Mouse (Mus musculus) kidney, adult 2 months (tissue): ENCODE data around the gene Ifnk. TPM values are rescaled to one million over a fixed set of nuclear protein-coding genes. Genes with fewer than 3 reads are reported as not detected.

ENCODE experiments used
- DNase-seq: peaks from one replicate; pipeline ENCODE4 v3.0.0; 2021
- H3K27ac ChIP-seq: fragments of 200-500 bp; 2 replicates; pipeline ENCODE4 v1.5.1; 2012; ENCODE audit warnings: low read depth, low read length, control low read depth, inconsistent platforms; ENCODE audit not compliant: insufficient read depth
- H3K27me3 ChIP-seq: fragments of 200-500 bp; replicated peaks from 2 replicates; pipeline ENCODE4 v1.6.1; 2012; ENCODE audit warnings: mild to moderate bottlenecking, moderate library complexity, low read length, inconsistent platforms; ENCODE audit not compliant: control insufficient read depth, insufficient read depth
- H3K36me3 ChIP-seq: fragments of 200-500 bp; 2 replicates; pipeline ENCODE4 v1.6.1; 2012; ENCODE audit warnings: mild to moderate bottlenecking, moderate library complexity, low read length, inconsistent platforms; ENCODE audit not compliant: control insufficient read depth, insufficient read depth
- H3K4me1 ChIP-seq: fragments of 200-500 bp; 2 replicates; pipeline ENCODE4 v1.6.1; 2011; ENCODE audit warnings: low read length; ENCODE audit not compliant: control insufficient read depth, insufficient read depth
- H3K4me3 ChIP-seq: fragments of 200-500 bp; 2 replicates; pipeline ENCODE4 v1.5.1; 2011; ENCODE audit warnings: mild to moderate bottlenecking, low read depth, low read length, control low read depth; ENCODE audit not compliant: insufficient read depth
- CTCF ChIP-seq: fragments of 200-500 bp; conservative IDR thresholded peaks from 2 replicates; pipeline ENCODE4 v1.5.1; 2011; ENCODE audit warnings: low read depth, mild to moderate bottlenecking, control low read depth, low read length, moderate library complexity, mixed read lengths; ENCODE audit not compliant: insufficient read depth, insufficient read length
- POLR2A ChIP-seq: fragments of 200-500 bp; IDR thresholded peaks from one replicate; pipeline ENCODE4 v1.6.1; 2011; ENCODE audit warnings: low read depth, low read length, control low read depth
- WGBS: fragments of 180-500 bp; shearing (Covaris S2); methylation state at CpG from one replicate; pipeline ENCODE4 v1.1.7; 2018; 5-methylcytosine and 5-hydroxymethylcytosine counted together
- polyA plus RNA-seq: library from polyadenylated mRNA; depleted of rRNA; stranded (reverse); fragments of >200 nt; gene quantifications from 2 replicates; pipeline ENCODE4 v1.2.3, GENCODE M21; 2012

The Ifnk gene
- polyA plus RNA-seq, 1 experiment, result not detected

DNA sequence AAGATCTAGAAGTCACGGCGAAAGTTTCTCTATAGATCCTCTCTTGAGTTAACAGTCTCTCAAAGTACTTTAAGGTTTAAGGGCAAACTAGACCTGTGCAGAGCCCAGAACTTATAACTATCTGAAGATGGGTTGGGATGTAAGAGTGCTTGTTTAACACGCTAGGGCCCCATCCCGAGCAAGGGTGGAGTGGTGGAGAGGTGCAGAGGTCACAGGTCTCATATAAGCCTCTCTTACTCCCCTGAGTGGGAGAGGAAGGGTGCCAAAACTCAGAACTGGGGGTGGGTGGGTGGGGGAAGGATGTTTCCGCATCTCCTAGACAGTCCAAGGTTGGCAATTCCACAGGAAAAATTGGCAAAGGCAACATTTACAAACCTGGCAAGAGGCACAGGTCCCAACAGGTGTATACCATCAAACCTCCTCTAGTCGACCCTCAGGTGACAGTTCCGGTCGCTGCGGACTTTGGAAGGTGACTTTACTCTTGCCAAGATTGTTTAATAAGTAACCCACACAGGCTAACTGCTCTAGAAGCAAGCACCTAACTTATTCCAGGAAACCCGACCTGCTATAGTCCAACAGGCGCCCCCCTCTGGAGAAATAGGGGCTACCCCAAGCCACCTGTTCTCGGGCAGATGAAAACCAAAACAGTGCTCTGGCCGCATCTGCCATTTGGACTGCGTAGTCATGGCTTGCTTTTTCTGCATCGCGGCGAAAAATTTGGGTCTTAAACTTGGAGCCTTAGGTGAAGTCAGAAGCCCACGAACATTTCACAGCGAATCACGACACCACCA lies 3.5 kb downstream of the Ifnk start:
- DNase-seq, result peak; percentile 97
- H3K36me3 ChIP-seq, result no peaks in the 10 kb centered on the region
- H3K27ac ChIP-seq, result peak overlapping the region; percentile 93
- H3K4me1 ChIP-seq, result peaks cover 8% of the 10 kb centered on the region; the same call in 1 of the 2 replicates
- no peaks in the 10 kb centered on the region for H3K27me3 ChIP-seq
- 21% methylated on average over 20 of the region's 20 CpGs for WGBS
- peak; percentile 53; the same call in 1 of the 2 replicates for TF ChIP-seq CTCF
- TF ChIP-seq POLR2A, result no peak
- peak overlapping the region; percentile 82 for H3K4me3 ChIP-seq

DNA sequence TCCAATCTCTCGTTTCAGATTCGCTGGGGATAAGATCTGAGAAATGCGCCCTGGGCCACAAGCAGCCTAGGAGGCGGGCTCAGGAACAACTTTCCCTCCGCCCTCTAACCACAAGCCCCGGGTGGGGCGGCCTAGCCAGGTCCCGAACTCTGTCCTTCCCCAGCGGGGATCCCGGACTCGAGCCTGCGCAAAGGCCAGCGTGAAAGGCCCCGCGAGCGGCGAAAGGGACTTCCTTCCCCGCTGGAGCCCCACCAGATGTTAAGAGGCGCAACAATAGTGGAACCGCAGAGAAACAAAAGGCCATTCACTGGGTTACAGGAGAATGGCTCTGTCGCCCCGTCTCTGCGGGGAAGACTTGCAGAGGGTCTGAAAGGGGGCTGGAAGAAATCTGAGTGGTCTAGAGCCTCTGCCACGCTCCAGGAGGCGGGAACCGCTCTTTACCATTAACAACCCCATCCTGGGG lies 4.3 kb downstream of the Ifnk start:
- Histone ChIP-seq H3K27ac (peak overlapping the region; percentile 93), H3K4me3 (peak overlapping the region; percentile 82), H3K36me3 (no peaks in the 10 kb centered on the region), H3K4me1 (peaks cover 5% of the 10 kb centered on the region; the same call in 1 of the 2 replicates), H3K27me3 (no peaks in the 10 kb centered on the region)
- DNase-seq, result peak; percentile 92
- under 1% methylated on average over 26 of the region's 26 CpGs for WGBS
- TF ChIP-seq CTCF (no peak), POLR2A (no peak)

DNA sequence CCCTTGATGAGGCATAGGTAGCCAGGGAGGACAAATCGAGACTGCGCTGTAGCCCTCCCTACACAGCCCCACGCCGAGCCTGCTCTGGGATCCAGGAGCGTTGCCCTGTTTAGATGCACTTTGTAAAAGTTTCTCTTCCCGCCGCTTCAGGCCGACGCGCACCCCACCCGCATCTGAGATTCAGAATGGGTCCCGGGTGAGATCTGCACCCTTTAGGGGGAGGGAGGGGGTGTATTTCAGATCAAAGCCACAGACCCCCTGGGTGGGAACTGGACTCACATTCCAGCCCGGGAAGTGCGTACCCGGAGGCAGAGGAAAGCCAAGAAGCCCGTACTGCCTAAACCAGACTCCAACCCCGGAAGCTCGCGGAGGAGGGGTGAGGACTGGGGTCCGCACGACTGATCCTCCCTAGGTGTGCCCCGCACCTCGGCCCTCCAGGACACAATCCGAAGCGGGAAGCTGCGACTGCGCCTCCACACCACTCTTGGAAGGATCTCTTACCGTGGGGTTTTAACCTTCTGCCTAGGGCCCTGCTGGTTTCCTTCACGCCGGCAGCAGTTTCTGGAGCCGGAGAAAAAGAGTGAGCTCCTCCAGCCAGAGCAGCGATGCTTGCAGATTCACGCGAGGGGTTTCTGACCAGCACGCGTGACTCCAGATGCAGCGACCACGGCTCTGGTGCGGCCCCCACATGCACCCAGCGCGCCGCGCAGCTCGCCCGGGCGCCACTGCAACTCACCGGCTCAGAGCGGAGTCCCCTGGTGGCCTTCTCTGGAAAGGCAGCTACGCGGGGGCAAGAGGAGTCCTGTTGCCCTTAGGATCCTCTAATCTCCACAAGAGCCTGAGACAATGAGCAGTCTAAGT lies 5.1 kb downstream of the Ifnk start, which contains the start of gene Mob3b:
Gene Mob3b, minus strand, starts transcription at position 734 of the 861 bp plus-strand sequence.
- peak within 1 kb of the TSS; percentile 93 for H3K27ac ChIP-seq
- no peaks in the 10 kb centered on the region for H3K36me3 ChIP-seq
- peak within 1 kb of the TSS; percentile 82 for H3K4me3 ChIP-seq
- H3K27me3 ChIP-seq, result no peaks in the 10 kb centered on the region
- TF ChIP-seq POLR2A, result no peak
- peak; percentile 82 for TF ChIP-seq CTCF
- H3K4me1 ChIP-seq, result peaks cover 5% of the 10 kb centered on the region; the same call in 1 of the 2 replicates
- peak; percentile 94 for DNase-seq
- WGBS, result under 1% methylated on average over 50 of the region's 50 CpGs

DNA sequence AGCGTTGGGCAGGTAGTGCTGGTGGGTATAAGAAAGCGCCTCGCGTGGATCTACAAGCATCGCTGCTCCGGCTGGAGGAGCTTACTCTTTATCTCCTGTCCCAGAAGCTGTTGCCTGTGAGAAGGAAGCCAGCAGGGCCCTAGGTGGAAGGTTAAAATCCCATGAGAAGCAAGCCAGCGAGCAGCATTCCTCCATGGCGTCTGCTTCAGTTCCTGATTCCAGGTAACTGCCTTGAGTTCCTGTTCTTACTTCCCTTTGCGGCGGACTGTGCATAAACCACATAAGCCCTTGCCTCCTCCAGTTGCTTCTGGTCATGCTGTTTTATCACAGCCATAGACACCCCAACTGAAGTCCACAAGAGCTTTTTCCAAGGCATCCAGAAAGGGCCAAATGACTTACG lies 6.0 kb downstream of the Ifnk start:
- H3K27ac ChIP-seq, result no peak overlapping the region
- TF ChIP-seq POLR2A, result no peak
- no peaks in the 10 kb centered on the region for H3K36me3 ChIP-seq
- H3K27me3 ChIP-seq, result no peaks in the 10 kb centered on the region
- 63% methylated on average over 11 of the region's 11 CpGs for WGBS
- H3K4me3 ChIP-seq, result no peak overlapping the region
- peaks cover 5% of the 10 kb centered on the region; the same call in 1 of the 2 replicates for H3K4me1 ChIP-seq
- no peak for DNase-seq

DNA sequence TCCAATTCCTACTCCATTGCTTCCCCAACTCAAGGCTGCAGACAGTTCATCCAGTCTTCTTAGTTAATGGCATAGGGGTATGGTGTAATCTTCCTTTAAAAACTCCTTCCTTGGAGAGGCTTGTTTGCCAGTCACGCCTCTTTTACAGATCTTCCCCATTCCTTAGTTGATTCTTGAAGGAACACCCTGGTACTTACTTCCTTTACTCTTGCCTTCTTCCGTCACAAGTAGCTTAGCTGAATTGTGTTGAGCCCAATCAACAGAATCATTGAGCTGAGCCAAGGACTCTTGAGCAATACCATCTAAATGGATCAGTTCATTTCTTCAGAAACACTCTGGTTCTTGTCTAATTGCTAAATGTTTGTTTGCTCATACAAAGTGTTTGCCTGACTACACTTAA lies 13.4 kb downstream of the Ifnk start:
- TF ChIP-seq POLR2A (no peak), CTCF (no peak)
- 81% methylated on average over 2 of the region's 2 CpGs for WGBS
- Histone ChIP-seq H3K27ac (no peak overlapping the region), H3K36me3 (no peaks in the 10 kb centered on the region), H3K27me3 (no peaks in the 10 kb centered on the region), H3K4me3 (no peak overlapping the region), H3K4me1 (0 out of 2 replicates have a peak, but pooled peaks cover 5% of the 10 kb centered on the region)
- DNase-seq, result no peak

DNA sequence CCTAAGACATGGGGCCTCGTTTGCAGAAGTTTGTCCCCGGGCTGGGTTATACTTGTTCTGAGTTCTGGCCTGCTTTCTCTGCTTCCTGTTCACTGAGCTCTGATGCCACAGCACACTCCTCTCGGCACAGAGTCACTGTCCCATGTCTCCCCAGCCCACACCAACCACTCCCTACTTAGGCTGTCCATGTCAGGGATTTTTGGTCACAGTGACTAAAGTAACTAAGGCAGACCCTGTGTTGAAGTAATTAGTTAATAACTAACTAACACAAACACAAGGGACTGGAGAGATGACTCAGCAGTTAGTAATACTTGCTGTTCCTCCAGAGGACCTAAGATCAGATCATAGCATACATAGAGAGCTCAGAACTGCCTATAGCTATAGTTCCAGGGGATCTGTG lies 14.1 kb downstream of the Ifnk start:
- H3K4me1 ChIP-seq, result 0 out of 2 replicates have a peak, but pooled peaks cover 5% of the 10 kb centered on the region
- DNase-seq, result peak; percentile 61
- TF ChIP-seq POLR2A, result no peak
- TF ChIP-seq CTCF, result no peak
- no peak overlapping the region for H3K4me3 ChIP-seq
- no peak overlapping the region for H3K27ac ChIP-seq
- no peaks in the 10 kb centered on the region for H3K36me3 ChIP-seq
- WGBS, result 40% methylated on average over 3 of the region's 3 CpGs
- H3K27me3 ChIP-seq, result no peaks in the 10 kb centered on the region

DNA sequence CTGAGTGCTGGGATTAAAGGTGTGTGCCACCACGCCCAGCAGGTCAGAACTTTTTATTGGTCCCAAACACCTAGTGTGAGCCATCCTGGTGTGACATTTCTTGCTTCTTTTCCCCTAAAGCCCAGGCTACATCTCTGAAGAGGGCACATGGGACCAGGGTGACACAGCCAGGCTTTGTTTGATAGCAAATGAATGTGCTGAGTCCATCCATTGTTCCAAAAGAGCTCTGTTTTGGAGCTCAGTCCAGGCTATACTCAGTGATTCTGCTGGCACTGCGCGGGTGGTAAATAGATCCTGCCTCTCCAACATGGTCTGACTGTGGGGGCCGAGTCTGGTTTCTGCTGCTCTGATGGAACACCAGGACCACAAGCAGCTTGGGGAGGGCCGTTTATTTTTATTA lies 16.0 kb downstream of the Ifnk start:
- 72% methylated on average over 5 of the region's 5 CpGs for WGBS
- H3K4me3 ChIP-seq, result no peak overlapping the region
- H3K27ac ChIP-seq, result no peak overlapping the region
- TF ChIP-seq CTCF (no peak), POLR2A (no peak)
- 0 out of 2 replicates have a peak, but pooled peaks cover 5% of the 10 kb centered on the region for H3K4me1 ChIP-seq
- H3K36me3 ChIP-seq, result no peaks in the 10 kb centered on the region
- DNase-seq, result no peak
- H3K27me3 ChIP-seq, result no peaks in the 10 kb centered on the region
